Mouse (Mus musculus): ENCODE measurements around the gene Xirp1.

Gene Xirp1

DNA sequence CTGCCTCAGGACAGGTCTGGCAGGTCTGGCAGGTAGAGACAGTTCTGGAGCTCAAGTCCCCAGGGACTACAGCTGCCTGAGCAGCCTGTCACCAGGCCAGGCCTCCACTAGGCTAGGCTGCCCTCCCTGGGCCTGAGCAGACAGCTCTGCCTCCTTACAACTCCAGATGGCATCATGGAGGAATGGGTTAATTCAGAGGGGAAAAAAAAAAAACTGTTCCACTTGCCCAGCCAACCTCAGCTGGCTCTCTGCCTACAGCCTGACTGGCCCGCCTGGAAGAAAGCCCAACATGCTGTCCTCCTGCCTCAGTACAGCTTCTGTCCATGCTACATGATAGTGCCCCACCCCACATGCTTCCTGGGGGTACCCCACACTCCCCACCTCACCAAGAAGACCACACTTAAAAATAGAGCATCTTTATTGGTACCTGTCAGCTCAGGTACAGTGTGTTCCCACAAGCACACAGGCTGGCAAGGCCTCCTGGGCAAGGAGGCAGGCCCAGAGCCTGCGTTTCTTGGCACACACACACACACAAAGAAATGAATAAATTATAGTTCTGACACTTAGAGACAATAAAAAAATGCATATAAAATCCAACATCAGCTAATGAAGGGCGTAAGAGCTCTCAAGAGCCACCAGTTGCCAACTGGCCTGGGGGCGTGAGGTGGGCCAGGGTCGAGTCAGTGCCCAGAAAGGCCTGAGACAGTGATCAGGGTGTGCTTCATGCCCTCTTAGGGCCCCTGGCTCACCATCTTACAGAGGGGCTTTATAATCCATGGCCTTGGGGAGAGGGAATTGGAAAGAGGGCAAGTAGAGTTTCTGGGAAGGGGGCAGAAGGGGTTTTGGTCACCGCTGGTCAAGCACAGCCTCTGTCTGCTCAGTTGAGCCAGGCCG is 52.4 kb downstream of the Xirp1 start:
- no peak for DNase-seq (ENCODE audit: low read depth)

DNA sequence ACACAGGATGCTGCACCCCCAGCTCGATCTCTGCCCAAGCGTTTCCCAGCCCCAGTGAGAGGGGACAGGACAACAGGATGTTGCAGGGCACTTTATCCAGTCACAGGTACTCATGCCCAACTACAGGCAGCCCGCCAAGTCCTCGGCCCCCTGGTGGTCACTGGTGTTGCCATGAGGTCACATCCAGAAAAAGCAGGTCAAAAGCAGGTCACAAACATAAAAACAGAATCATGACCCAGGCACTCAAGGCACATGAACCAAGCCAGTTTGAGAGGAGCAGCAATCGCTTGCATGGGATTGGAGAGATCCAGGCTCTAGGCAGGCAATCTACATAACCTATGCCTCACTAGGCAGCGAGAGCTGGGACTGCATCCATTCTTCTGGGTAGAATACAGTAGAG is 53.2 kb downstream of the Xirp1 start:
- no peak for DNase-seq (ENCODE audit: low read depth)

DNA sequence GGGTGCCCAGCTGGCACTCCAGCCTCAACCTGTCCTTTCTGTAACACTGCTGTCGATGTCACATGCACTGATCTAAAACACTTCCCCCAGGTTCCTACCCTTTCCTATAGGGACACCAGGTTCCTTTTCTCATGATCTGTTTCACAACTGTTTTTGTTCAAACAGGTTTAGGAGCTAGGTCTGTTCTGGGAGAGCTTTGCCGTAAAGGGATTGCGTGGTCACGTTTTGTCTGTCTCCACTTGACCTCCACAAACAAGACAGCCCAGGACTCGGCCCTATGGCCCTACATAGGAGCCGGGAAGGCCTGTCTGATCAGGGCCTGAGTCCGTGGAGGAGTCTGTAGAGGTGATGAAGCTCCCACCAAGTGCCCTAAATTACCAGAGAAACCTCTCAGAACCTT is 53.6 kb downstream of the Xirp1 start:
- DNase-seq (ENCODE audit: low read depth): no peak

DNA sequence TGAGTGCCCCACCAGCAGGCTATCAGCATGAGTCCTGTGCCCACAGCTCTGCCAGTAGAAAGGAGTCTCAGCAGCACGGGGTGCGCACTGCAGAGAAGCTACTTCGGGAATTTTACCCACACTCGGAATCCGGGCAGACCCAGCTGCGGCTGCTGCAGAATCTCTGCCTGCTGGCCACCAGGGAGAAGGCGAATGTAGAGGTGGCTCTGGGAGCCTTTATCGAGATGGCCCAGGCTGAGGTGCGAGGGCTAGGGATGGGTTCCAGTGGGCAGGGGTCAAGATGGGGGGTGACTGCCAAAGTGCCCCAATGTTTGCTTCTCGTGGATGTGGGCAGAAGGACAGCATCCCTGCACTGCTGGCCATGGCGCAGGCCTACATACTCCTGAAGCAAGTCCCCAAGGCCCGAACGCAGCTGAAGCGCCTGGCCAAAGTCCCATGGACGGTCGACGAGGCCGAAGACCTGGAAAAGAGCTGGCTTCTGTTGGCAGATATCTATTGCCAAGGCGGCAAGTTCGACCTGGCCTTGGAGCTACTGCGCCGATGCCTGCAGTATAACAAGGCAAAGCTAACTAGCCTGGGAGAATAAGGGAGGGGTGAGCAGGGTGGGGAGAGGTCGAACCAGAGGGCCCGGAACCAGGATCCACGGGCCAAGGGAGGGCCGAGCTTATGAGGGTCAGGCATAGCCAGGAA is 57.0 kb downstream of the Xirp1 start:
- no peak for DNase-seq (ENCODE audit: low read depth)

DNA sequence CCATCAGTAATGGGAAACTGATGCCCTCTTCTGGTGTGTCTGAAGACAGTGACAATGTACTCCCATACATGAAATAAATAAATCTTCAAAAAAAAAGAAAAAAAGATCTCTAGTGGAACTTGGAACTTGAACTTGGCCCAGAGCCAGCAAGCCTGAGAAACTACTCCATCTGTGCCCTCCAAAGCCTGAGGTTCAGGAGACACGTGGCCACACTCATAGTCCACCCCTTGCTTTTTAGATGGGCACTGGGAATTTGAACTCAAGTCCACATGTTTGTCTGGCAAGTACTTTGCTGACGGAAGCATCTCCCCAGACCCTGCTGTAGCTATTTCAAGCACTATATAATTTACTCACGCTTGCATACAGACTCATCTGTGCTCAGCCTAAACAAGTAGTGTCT is 58.2 kb downstream of the Xirp1 start:
- DNase-seq (ENCODE audit: low read depth): no peak

DNA sequence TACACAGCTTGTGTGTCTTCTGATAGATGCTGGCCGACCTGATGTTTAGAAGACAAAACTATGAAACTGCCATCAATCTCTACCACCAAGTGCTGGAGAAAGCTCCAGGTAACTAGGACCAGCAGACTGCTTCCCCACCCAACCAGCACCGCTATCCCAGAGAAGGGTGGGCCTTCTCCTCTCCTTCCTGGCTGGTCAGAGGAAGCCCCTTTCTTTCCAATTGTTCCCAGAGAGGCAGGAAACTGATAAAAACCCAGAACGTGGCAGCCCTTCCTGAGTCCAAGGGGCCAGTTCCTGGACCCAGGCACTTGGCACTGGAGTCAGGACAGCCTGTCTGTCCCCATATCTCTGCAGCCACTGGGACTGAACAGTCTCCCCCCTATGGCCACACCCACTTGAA is 59.2 kb downstream of the Xirp1 start:
- no peak for DNase-seq (ENCODE audit: low read depth)
